Mouse (Mus musculus) cerebellum, adult 11 months (tissue): ENCODE data around the gene Ddx11.

Experiments
- DNase-seq: peaks from one replicate; pipeline ENCODE4 v3.0.0; 2022

Gene Ddx11

GRCm38 (mm10) chr17:66123066-66123815 is at the start of gene Ddx11:
Gene Ddx11 (plus strand): TSS chr17:66123520.
- DNase-seq: peak; percentile 92

GRCm38 (mm10) chr17:66073971-66074370 is 49.3 kb upstream of the Ddx11 start:
- no peak for DNase-seq

- DNase-seq: no peak
Observed at GRCm38 (mm10) chr17:66075827-66076173, 47.5 kb upstream of the Ddx11 start.

GRCm38 (mm10) chr17:66076174-66076927 is 47.0 kb upstream of the Ddx11 start:
- DNase-seq: peak; percentile 64

GRCm38 (mm10) chr17:66076934-66077333 is 46.4 kb upstream of the Ddx11 start, which contains the start of gene Ankrd12:
Gene Ankrd12 (minus strand): TSS chr17:66077089.
- DNase-seq: peak; percentile 94

- DNase-seq: no peak
Observed at GRCm38 (mm10) chr17:66077437-66077850, 45.9 kb upstream of the Ddx11 start.

GRCm38 (mm10) chr17:66084486-66084885 is 38.8 kb upstream of the Ddx11 start:
- DNase-seq: no peak

- no peak for DNase-seq
Observed at GRCm38 (mm10) chr17:66085038-66085437, 38.3 kb upstream of the Ddx11 start.

- DNase-seq: no peak
Observed at GRCm38 (mm10) chr17:66090251-66090650, 33.1 kb upstream of the Ddx11 start.

GRCm38 (mm10) chr17:66091392-66091791 is 31.9 kb upstream of the Ddx11 start:
- no peak for DNase-seq

- no peak for DNase-seq
Observed at GRCm38 (mm10) chr17:66092065-66092464, 31.3 kb upstream of the Ddx11 start.

GRCm38 (mm10) chr17:66092664-66093063 is 30.7 kb upstream of the Ddx11 start:
- DNase-seq: no peak

- DNase-seq: no peak
Observed at GRCm38 (mm10) chr17:66100566-66101379, 22.5 kb upstream of the Ddx11 start.

- DNase-seq: peak; percentile 88
Observed at GRCm38 (mm10) chr17:66101380-66102330, 21.7 kb upstream of the Ddx11 start, which contains the start of gene Ndufv2. Gene Ndufv2 (minus strand): TSS chr17:66101559.

GRCm38 (mm10) chr17:66104076-66104475 is 19.2 kb upstream of the Ddx11 start:
- no peak for DNase-seq

- DNase-seq: peak; percentile 47
Observed at GRCm38 (mm10) chr17:66106601-66107267, 16.6 kb upstream of the Ddx11 start.

GRCm38 (mm10) chr17:66107466-66107865 is 15.9 kb upstream of the Ddx11 start:
- no peak for DNase-seq

GRCm38 (mm10) chr17:66108198-66108597 is 15.1 kb upstream of the Ddx11 start:
- no peak for DNase-seq

GRCm38 (mm10) chr17:66110746-66111145 is 12.6 kb upstream of the Ddx11 start:
- no peak for DNase-seq

GRCm38 (mm10) chr17:66111402-66111959 is 11.8 kb upstream of the Ddx11 start, which contains the start of gene Washc1:
Gene Washc1 (plus strand): TSS chr17:66111545.
- DNase-seq: peak; percentile 80

GRCm38 (mm10) chr17:66112166-66112565 is 11.2 kb upstream of the Ddx11 start:
- DNase-seq: no peak
